Mouse (Mus musculus) heart, embryonic 10.5 days (tissue): ENCODE measurements around the gene Pomp. TPM values are rescaled to one million over a fixed set of nuclear protein-coding genes. Genes with fewer than 3 reads are reported as not detected.

Experiments used
- DNase-seq: peaks from one replicate; pipeline ENCODE4 v3.0.0-alpha.2; 2017; ENCODE audit warnings: low spot score
- H3K27ac ChIP-seq: fragments of 300-500 bp; sonication (generic); 2 replicates; pipeline ENCODE4 v1.5.1; 2016; ENCODE audit warnings: mild to moderate bottlenecking
- H3K27me3 ChIP-seq: fragments of 300-500 bp; sonication (generic); 2 replicates; pipeline ENCODE4 v1.6.1; 2016; ENCODE audit warnings: mild to moderate bottlenecking; ENCODE audit not compliant: poor library complexity, insufficient read depth, severe bottlenecking
- H3K36me3 ChIP-seq: fragments of 300-500 bp; sonication (generic); 2 replicates; pipeline ENCODE4 v1.6.1; 2016; ENCODE audit warnings: mild to moderate bottlenecking, moderate library complexity
- H3K4me1 ChIP-seq: fragments of 300-500 bp; sonication (generic); 2 replicates; pipeline ENCODE4 v1.6.1; 2016; ENCODE audit warnings: mild to moderate bottlenecking
- H3K4me3 ChIP-seq: fragments of 300-500 bp; sonication (generic); 2 replicates; pipeline ENCODE4 v1.5.1; 2016; ENCODE audit warnings: mild to moderate bottlenecking, moderate library complexity
- H3K9me3 ChIP-seq: fragments of 300-500 bp; sonication (generic); 2 replicates; pipeline ENCODE4 v1.6.1; 2016; ENCODE audit warnings: mild to moderate bottlenecking, moderate library complexity
- WGBS: fragments of 180-500 bp; shearing (Covaris S2); methylation state at CpG from one replicate; pipeline ENCODE4 v1.1.7; 2016; 5-methylcytosine and 5-hydroxymethylcytosine counted together
- polyA plus RNA-seq: library from polyadenylated mRNA; unstranded; fragments of >200 nt; fragmentation: Nextera tagmentation; extraction: Ambion mirVana; gene quantifications from 2 replicates; pipeline ENCODE4 v1.2.1, GENCODE M21; 2016

Gene Pomp
- polyA plus RNA-seq, 1 experiment from 2014 or later = 458 TPM

- no peaks in the 10 kb centered on the region for H3K36me3 ChIP-seq
- H3K27ac ChIP-seq = no peak overlapping the region
- H3K4me3 ChIP-seq = no peak overlapping the region
- H3K9me3 ChIP-seq = no peaks in the 10 kb centered on the region
- H3K27me3 ChIP-seq = no peaks in the 10 kb centered on the region
- 36% methylated on average over 6 of the region's 6 CpGs for WGBS
- DNase-seq = no peak
- peaks cover 15% of the 10 kb centered on the region for H3K4me1 ChIP-seq
Observed at GRCm38 (mm10) chr5:147915038-147915566, 54.8 kb downstream of the Pomp start.

- Histone ChIP-seq H3K36me3 (no peaks in the 10 kb centered on the region), H3K27me3 (no peaks in the 10 kb centered on the region), H3K4me1 (peaks cover 15% of the 10 kb centered on the region), H3K4me3 (no peak overlapping the region), H3K27ac (no peak overlapping the region), H3K9me3 (no peaks in the 10 kb centered on the region)
- 74% methylated on average over 9 of the region's 9 CpGs for WGBS
- no peak for DNase-seq
Observed at GRCm38 (mm10) chr5:147916171-147916570, 55.9 kb downstream of the Pomp start.

- peaks cover 12% of the 10 kb centered on the region for H3K4me1 ChIP-seq
- H3K27ac ChIP-seq = no peak overlapping the region
- no peak overlapping the region for H3K4me3 ChIP-seq
- DNase-seq = no peak
- 56% methylated on average over 17 of the region's 17 CpGs for WGBS
- H3K36me3 ChIP-seq = no peaks in the 10 kb centered on the region
- H3K9me3 ChIP-seq = no peaks in the 10 kb centered on the region
- no peaks in the 10 kb centered on the region for H3K27me3 ChIP-seq
Observed at GRCm38 (mm10) chr5:147918044-147918846, 58.0 kb downstream of the Pomp start.

GRCm38 (mm10) chr5:147924621-147925020 lies 64.4 kb downstream of the Pomp start:
- H3K4me3 ChIP-seq = no peak overlapping the region
- H3K36me3 ChIP-seq = no peaks in the 10 kb centered on the region
- no peaks in the 10 kb centered on the region for H3K9me3 ChIP-seq
- no peak for DNase-seq
- 74% methylated on average over 5 of the region's 5 CpGs for WGBS
- H3K4me1 ChIP-seq = no peaks in the 10 kb centered on the region
- H3K27me3 ChIP-seq = no peaks in the 10 kb centered on the region
- no peak overlapping the region for H3K27ac ChIP-seq

Other genes starting within 250 kb of the Pomp start
- gene Flt1, start 134.4 kb upstream of the Pomp start, polyA plus RNA-seq = 20.6 and 21.6 TPM in 2 replicates
- 3.5 and 3.8 TPM in 2 replicates for gene Slc46a3, start 34.4 kb downstream of the Pomp start, polyA plus RNA-seq
- gene Mtus2, start 96.9 kb downstream of the Pomp start, polyA plus RNA-seq = 52.2 and 82.7 TPM in 2 replicates